Mouse (Mus musculus): ENCODE measurements around the gene Rhoj. TPM values are rescaled to one million over a fixed set of nuclear protein-coding genes. Genes with fewer than 3 reads are reported as not detected.

The Rhoj gene
- total and polyA plus RNA-seq, 3 experiments, result not detected

- no peaks in the 10 kb centered on the region for H3K9me3 ChIP-seq (replicated peaks; ENCODE audit: low read length)
- no peaks in the 10 kb centered on the region for H3K27me3 ChIP-seq (replicated peaks)
- no peak overlapping the region for H3K9ac ChIP-seq (ENCODE audit: insufficient read depth, low read depth)
- H3K4me3 ChIP-seq (replicated peaks in 1 of 3; ENCODE audit: low read depth in 2 of 3, low read length in 2 of 3, poor library complexity in 1 of 3), result no peak overlapping the region
- no peak overlapping the region for H3K4me2 ChIP-seq (ENCODE audit: insufficient read depth, low read depth, poor library complexity, severe bottlenecking)
- no peak overlapping the region for H3K27ac ChIP-seq (ENCODE audit: insufficient read depth, low read depth)
- no peaks in the 10 kb centered on the region for H3K36me3 ChIP-seq (replicated peaks in 1 of 2; ENCODE audit: control insufficient read depth in 1 of 2, insufficient read depth in 1 of 2, low read length in 1 of 2)
- no peaks in the 10 kb centered on the region for H3K79me2 ChIP-seq (replicated peaks; ENCODE audit: control insufficient read depth, extremely low read depth, insufficient read depth, poor library complexity, severe bottlenecking)
- no peak for DNase-seq (ENCODE audit: extremely low read depth)
- no peaks in the 10 kb centered on the region for H3K4me1 ChIP-seq (ENCODE audit: control insufficient read depth in 1 of 2, insufficient read depth in 2 of 2)
- dilution Hi-C loops (cut with MboI; ENCODE audit: extremely low pct_ligation_motif_present, extremely low pct_unique_long_range_greater_than_20kb, low sequenced_read_pairs) (no loop called here), in situ Hi-C loops (cut with MboI; ENCODE audit: low pct_ligation_motif_present, low pct_unique_long_range_greater_than_20kb, low sequenced_read_pairs) (loop anchor here (10.0 kb wide), 1 partner anchor 1082 kb away; the partner anchor contains the start of gene Gm11042)
- TF ChIP-seq MEF2A (IDR thresholded peaks at IDR 0.05; ENCODE audit: borderline replicate concordance, low read depth, low read length) (no peak), KAT2A (IDR thresholded peaks at IDR 0.05; ENCODE audit: insufficient replicate concordance, low read length) (no peak), SIN3A (IDR thresholded peaks at IDR 0.05; ENCODE audit: low read length) (no peak), ZC3H11A (IDR thresholded peaks at IDR 0.05; ENCODE audit: low read depth, low read length) (no peak), E2F4 (IDR thresholded peaks at IDR 0.05; ENCODE audit: insufficient replicate concordance, low read depth, low read length) (no peak), POLR2AphosphoS2 (IDR thresholded peaks at IDR 0.05; ENCODE audit: low read depth, low read length) (no peak), SMC3 (IDR thresholded peaks at IDR 0.05; ENCODE audit: low read depth, low read length) (no peak), BHLHE40 (IDR thresholded peaks at IDR 0.05; ENCODE audit: low read depth, low read length) (no peak), MAFK (IDR thresholded peaks at IDR 0.05; ENCODE audit: insufficient replicate concordance, low read length) (no peak), ZKSCAN1 (IDR thresholded peaks at IDR 0.05; ENCODE audit: borderline replicate concordance, low read depth, low read length) (no peak), ZNF384 (IDR thresholded peaks at IDR 0.05; ENCODE audit: low read depth, low read length) (no peak), PAX5 (IDR thresholded peaks at IDR 0.05; ENCODE audit: low read length) (no peak), RAD21 (IDR thresholded peaks at IDR 0.05; ENCODE audit: low read depth, low read length) (no peak), CHD2 (IDR thresholded peaks at IDR 0.05; ENCODE audit: low read length) (no peak), JUND (conservative IDR thresholded peaks at IDR 0.05; ENCODE audit: low read depth, low read length) (no peak)
Observed at GRCm38 (mm10) chr12:75397077-75397476, 89.0 kb downstream of the Rhoj start.

- in situ Hi-C loops (cut with MboI; ENCODE audit: low pct_ligation_motif_present, low pct_unique_long_range_greater_than_20kb, low sequenced_read_pairs) (no loop called here), dilution Hi-C loops (cut with MboI; ENCODE audit: extremely low pct_ligation_motif_present, extremely low pct_unique_long_range_greater_than_20kb, low sequenced_read_pairs) (no loop called here)
- Histone ChIP-seq H3K27me3 (replicated peaks) (no peaks in the 10 kb centered on the region), H3K4me3 (replicated peaks in 1 of 3; ENCODE audit: low read depth in 2 of 3, low read length in 2 of 3, poor library complexity in 1 of 3) (no peak overlapping the region), H3K4me2 (ENCODE audit: insufficient read depth, low read depth, poor library complexity, severe bottlenecking) (no peak overlapping the region), H3K9me3 (replicated peaks; ENCODE audit: low read length) (no peaks in the 10 kb centered on the region), H3K4me1 (ENCODE audit: control insufficient read depth in 1 of 2, insufficient read depth in 2 of 2) (no peaks in the 10 kb centered on the region; a peak in 1 of 4 replicates), H3K79me2 (replicated peaks; ENCODE audit: control insufficient read depth, extremely low read depth, insufficient read depth, poor library complexity, severe bottlenecking) (no peaks in the 10 kb centered on the region), H3K27ac (ENCODE audit: insufficient read depth, low read depth) (no peak overlapping the region), H3K36me3 (replicated peaks in 1 of 2; ENCODE audit: control insufficient read depth in 1 of 2, insufficient read depth in 1 of 2, low read length in 1 of 2) (no peaks in the 10 kb centered on the region), H3K9ac (ENCODE audit: insufficient read depth, low read depth) (no peak overlapping the region)
- no peak for DNase-seq (ENCODE audit: extremely low read depth)
- TF ChIP-seq POLR2A (IDR thresholded peaks at IDR 0.05; ENCODE audit: low read depth, low read length), result no peak
- TF ChIP-seq HCFC1 (IDR thresholded peaks at IDR 0.05; ENCODE audit: low read depth, low read length), result no peak
- TF ChIP-seq ZNF384 (IDR thresholded peaks at IDR 0.05; ENCODE audit: low read depth, low read length), result no peak
Observed at GRCm38 (mm10) chr12:75412964-75413363, 104.8 kb downstream of the Rhoj start.
